Mouse (Mus musculus): ENCODE results near the gene Prps1.

DNA sequence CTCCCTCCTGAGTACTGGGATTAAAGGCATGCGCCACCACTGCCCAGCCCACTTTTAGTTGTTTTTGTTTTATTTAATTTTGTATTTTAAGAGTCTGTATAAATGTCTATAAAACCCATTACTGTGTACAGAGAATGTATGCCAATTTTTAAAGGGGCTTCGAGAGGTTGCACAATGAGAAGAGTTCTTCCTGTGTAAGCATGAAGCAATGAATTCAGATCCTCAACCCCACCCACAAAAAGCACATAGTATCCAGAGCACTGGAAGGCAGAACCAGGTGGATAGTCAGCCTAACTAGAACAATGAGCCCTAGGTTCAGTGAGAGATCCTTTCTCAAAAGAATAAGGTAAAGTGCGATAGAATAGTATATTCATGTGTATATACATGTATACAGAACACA, 33.8 kb downstream of the Prps1 start:
- TF ChIP-seq POLR2A (IDR thresholded peaks at IDR 0.05; ENCODE audit: insufficient read depth, low read depth, low read length) (no peak), CTCF (IDR thresholded peaks at IDR 0.05; ENCODE audit: insufficient read depth, low read depth, low read length) (no peak)
